Mouse (Mus musculus): ENCODE results near the gene Tbc1d32. TPM values are rescaled to one million over a fixed set of nuclear protein-coding genes. Genes with fewer than 3 reads are reported as not detected.
A peak's percentile ranks its signal among the peaks of the same experiment; 100 is the strongest.

Tbc1d32 gene
- polyA plus RNA-seq (2012; ENCODE audit: insufficient read depth, insufficient read length, low replicate concordance, missing spikeins) = not detected in 2 replicates

DNA sequence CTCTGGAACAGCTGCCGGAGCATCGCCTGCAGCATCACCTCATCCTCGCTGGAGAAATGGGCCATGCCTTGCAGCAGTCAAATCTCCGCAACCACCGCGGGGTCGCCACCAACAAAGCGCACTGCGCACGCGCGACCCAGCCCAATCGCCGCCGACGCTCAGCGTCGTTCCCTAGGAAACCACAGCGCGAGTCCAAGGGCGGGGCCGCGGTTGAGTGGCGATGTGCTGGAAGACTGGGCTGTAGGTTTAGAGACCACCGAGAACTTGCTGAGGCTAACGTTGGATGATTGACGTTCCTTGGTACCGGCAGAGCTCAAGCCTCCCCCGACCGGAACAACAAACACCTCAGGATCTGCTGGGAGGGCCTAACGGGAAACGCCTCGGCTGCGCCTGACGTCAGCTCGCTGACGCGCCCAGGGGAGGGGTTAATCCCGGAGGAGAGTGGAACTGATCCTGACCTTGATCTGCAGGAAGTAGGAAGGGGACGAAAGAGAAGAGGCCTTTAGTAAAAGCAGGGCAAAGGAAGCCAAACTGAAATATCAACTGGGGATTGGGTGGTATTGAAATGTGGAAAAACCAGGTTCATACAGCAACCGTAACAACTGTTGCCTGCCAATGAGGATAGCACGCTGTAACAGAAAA, at the start of gene Tbc1d32:
Tbc1d32 (minus strand) TSS at position 122 of the 642 bp plus-strand sequence.
- H3K27ac ChIP-seq (ENCODE audit: insufficient read depth, low read depth, low read length) = peak within 1 kb of the TSS; percentile 93
- H3K4me1 ChIP-seq (ENCODE audit: control insufficient read depth, insufficient read depth, low read length) = no peaks in the 10 kb centered on the region
- peak within 1 kb of the TSS; percentile 58 for H3K4me3 ChIP-seq (ENCODE audit: insufficient read depth, low read depth, low read length)
- peak; percentile 8; the same call in 1 of the 2 replicates for TF ChIP-seq CTCF (IDR thresholded peaks at IDR 0.05; ENCODE audit: insufficient read depth, low read depth, low read length)
- peak; percentile 94 for TF ChIP-seq POLR2A (IDR thresholded peaks at IDR 0.05; ENCODE audit: insufficient read depth, low read depth, low read length)
- WGBS = 3% methylated on average over 42 of the region's 42 CpGs

DNA sequence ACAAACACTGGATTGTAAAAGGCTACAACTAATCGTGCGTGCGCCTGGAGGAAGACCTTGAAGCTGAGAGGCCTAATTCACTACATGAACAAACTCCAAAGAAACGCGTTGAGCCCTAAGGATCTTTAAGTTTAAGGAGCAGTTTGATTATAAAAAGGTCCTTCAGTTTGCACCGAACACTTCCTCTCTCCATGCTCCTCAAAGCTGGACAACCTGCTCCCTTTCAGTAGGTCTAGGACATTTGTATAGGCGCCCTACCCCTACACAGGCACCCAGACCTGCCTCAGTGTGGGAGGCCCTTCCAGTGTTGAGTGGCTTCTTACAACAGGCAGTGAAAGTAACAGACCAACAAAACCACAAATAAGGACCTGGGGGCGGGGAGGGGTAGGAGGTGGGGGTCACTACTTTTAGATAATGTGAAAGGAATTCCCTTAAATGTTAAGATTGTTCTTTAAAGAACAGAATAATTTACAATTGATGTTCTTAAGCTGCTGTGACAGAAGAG, 666 bp downstream of the Tbc1d32 start:
- Histone ChIP-seq H3K4me3 (ENCODE audit: insufficient read depth, low read depth, low read length) (no peak overlapping the region), H3K27ac (ENCODE audit: insufficient read depth, low read depth, low read length) (no peak overlapping the region), H3K4me1 (ENCODE audit: control insufficient read depth, insufficient read depth, low read length) (no peaks in the 10 kb centered on the region)
- 67% methylated on average over 8 of the region's 8 CpGs for WGBS
- TF ChIP-seq CTCF (IDR thresholded peaks at IDR 0.05; ENCODE audit: insufficient read depth, low read depth, low read length) (no peak), POLR2A (IDR thresholded peaks at IDR 0.05; ENCODE audit: insufficient read depth, low read depth, low read length) (no peak)

DNA sequence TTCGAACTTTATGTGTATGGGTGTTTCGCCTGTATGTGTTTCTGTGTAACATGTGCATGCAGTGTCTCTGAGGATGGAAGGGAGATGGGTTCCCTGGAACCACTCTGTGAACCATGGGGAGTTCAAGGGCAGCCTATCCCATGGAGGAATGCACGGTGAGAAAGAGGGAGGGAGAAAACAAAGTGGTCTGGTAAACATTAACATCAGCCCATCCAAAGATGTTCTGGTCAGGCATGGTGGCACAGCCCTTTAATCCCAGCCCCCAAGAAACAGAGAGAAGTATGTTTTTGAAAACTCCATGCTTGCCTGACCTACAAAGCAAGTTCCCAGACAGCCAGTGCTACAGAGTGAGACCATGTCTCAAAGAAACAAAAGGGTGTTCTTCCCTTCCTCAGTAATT, 12.7 kb downstream of the Tbc1d32 start:
- no peak overlapping the region for H3K4me3 ChIP-seq (ENCODE audit: insufficient read depth, low read depth, low read length)
- H3K27ac ChIP-seq (ENCODE audit: insufficient read depth, low read depth, low read length) = no peak overlapping the region
- no peak for TF ChIP-seq CTCF (IDR thresholded peaks at IDR 0.05; ENCODE audit: insufficient read depth, low read depth, low read length)
- 81% methylated on average over 3 of the region's 3 CpGs for WGBS
- no peaks in the 10 kb centered on the region for H3K4me1 ChIP-seq (ENCODE audit: control insufficient read depth, insufficient read depth, low read length)

DNA sequence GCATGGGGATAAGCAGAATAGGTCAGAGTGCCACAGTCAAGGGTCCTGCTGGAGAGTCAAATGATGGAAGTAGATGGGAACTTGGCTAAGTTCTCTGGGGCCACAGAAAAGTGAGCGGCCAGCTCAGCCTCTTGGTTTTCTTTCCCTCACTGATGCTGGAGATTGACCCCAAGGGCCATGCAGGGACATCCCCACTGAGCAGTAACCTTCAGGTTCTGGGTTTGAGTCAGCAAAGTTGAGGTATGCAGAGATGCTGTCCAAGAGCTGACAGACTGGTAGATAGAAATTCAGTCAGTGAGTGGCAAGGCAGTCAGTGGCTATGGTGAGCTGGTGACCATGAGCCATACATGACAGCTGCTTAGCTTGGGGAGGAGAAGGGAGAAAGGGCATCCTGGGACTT, 18.1 kb downstream of the Tbc1d32 start:
- Histone ChIP-seq H3K4me1 (ENCODE audit: control insufficient read depth, insufficient read depth, low read length) (no peaks in the 10 kb centered on the region), H3K4me3 (ENCODE audit: insufficient read depth, low read depth, low read length) (no peak overlapping the region), H3K27ac (ENCODE audit: insufficient read depth, low read depth, low read length) (no peak overlapping the region)
- TF ChIP-seq POLR2A (IDR thresholded peaks at IDR 0.05; ENCODE audit: insufficient read depth, low read depth, low read length) = no peak
- TF ChIP-seq CTCF (IDR thresholded peaks at IDR 0.05; ENCODE audit: insufficient read depth, low read depth, low read length) = no peak
- 96% methylated on average over 1 of the region's 1 CpGs for WGBS

DNA sequence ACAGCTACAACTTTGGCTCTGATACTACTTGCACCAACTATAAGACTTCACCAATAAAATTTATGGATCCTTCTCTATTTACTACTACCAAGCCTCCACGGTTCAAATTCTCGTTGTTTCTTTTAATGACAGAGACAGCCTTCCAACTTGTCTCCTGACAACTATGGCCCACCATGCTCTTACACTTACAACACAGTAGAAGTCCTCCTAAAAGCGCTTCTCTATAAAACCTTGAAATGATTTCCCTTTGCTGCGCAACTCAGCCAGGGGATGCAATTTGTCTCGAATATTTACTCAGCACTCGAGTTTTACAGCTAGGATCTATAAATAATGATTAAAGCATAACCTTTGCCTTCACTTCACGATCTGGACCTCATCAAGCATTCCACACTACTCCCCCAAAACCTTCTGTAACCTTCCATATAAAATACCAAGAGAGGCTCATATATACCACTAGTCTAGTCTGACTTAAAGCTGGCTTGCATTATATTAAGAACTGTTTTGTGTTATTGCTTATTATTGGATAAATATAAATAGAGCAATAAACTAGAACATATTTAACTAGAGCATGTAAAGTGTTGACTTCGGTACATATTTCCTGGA, 21.6 kb downstream of the Tbc1d32 start:
- TF ChIP-seq POLR2A (IDR thresholded peaks at IDR 0.05; ENCODE audit: insufficient read depth, low read depth, low read length) (no peak), CTCF (IDR thresholded peaks at IDR 0.05; ENCODE audit: insufficient read depth, low read depth, low read length) (no peak)
- Histone ChIP-seq H3K27ac (ENCODE audit: insufficient read depth, low read depth, low read length) (no peak overlapping the region), H3K4me3 (ENCODE audit: insufficient read depth, low read depth, low read length) (no peak overlapping the region), H3K4me1 (ENCODE audit: control insufficient read depth, insufficient read depth, low read length) (no peaks in the 10 kb centered on the region)
- 92% methylated on average over 8 of the region's 8 CpGs for WGBS

DNA sequence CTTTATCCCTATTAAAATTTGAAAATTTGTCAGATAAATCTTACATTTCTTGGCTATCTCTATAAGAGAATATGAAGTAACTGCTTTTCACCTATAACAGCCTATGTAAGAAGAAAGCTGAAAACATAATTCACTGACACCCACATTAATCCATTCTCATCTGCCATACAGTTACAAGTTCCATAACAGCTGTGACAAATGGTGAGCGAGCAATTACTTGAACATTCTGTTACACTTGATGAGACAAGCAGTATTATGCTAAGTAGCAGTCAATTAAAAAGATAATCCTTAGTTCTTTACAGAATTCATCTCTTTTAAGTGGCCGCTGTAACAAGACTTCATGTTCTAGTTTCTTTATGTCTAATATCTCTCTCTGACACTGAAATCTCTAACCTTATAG, 24.1 kb downstream of the Tbc1d32 start:
- TF ChIP-seq POLR2A (IDR thresholded peaks at IDR 0.05; ENCODE audit: insufficient read depth, low read depth, low read length) (no peak), CTCF (IDR thresholded peaks at IDR 0.05; ENCODE audit: insufficient read depth, low read depth, low read length) (no peak)
- Histone ChIP-seq H3K4me3 (ENCODE audit: insufficient read depth, low read depth, low read length) (no peak overlapping the region), H3K27ac (ENCODE audit: insufficient read depth, low read depth, low read length) (no peak overlapping the region), H3K4me1 (ENCODE audit: control insufficient read depth, insufficient read depth, low read length) (no peaks in the 10 kb centered on the region)
- WGBS = 92% methylated on average over 2 of the region's 2 CpGs

DNA sequence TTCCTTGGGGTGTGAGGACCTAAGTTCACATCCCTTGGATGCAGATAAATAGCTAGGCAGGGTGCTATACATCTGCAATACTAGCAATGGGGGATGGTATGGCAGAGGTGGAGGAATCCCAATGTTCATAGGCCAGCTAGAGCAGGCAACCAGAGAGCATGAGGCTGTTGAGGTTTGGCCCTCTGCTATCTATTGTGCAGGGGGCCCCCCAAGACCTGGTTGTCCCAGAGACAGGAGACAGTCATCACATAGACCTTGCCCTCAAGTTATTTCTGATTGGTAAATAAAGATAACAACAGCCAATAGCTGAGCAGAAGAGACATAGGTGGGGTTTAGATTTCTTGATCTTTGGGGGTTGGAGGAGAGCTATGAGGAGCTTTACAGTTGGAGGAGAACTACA, 28.6 kb downstream of the Tbc1d32 start:
- Histone ChIP-seq H3K4me3 (ENCODE audit: insufficient read depth, low read depth, low read length) (no peak overlapping the region), H3K27ac (ENCODE audit: insufficient read depth, low read depth, low read length) (no peak overlapping the region), H3K4me1 (ENCODE audit: control insufficient read depth, insufficient read depth, low read length) (no peaks in the 10 kb centered on the region)
- TF ChIP-seq CTCF (IDR thresholded peaks at IDR 0.05; ENCODE audit: insufficient read depth, low read depth, low read length) = no peak
- TF ChIP-seq POLR2A (IDR thresholded peaks at IDR 0.05; ENCODE audit: insufficient read depth, low read depth, low read length) = no peak

DNA sequence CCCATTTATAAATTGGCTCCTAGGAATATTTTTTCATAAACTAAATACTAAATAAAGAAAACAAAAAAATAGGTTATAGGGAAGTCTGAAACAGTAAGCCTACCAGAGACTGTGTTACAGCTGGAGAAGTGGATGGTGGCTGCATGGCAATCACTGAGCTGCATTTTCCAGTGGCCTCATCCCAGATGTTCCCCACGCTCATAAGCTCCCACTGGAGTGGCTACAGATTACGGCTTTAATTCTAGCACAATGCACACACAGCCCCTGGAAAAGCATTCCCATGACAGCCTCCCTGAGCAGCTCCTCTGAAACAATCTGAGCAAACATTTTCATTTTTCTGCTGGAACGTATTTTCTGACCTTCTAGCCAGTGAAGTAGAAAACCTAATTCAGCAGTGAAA, 29.8 kb downstream of the Tbc1d32 start:
- TF ChIP-seq POLR2A (IDR thresholded peaks at IDR 0.05; ENCODE audit: insufficient read depth, low read depth, low read length) (no peak), CTCF (IDR thresholded peaks at IDR 0.05; ENCODE audit: insufficient read depth, low read depth, low read length) (no peak)
- WGBS = 60% methylated on average over 3 of the region's 3 CpGs
- Histone ChIP-seq H3K4me1 (ENCODE audit: control insufficient read depth, insufficient read depth, low read length) (no peaks in the 10 kb centered on the region), H3K27ac (ENCODE audit: insufficient read depth, low read depth, low read length) (no peak overlapping the region), H3K4me3 (ENCODE audit: insufficient read depth, low read depth, low read length) (no peak overlapping the region)

DNA sequence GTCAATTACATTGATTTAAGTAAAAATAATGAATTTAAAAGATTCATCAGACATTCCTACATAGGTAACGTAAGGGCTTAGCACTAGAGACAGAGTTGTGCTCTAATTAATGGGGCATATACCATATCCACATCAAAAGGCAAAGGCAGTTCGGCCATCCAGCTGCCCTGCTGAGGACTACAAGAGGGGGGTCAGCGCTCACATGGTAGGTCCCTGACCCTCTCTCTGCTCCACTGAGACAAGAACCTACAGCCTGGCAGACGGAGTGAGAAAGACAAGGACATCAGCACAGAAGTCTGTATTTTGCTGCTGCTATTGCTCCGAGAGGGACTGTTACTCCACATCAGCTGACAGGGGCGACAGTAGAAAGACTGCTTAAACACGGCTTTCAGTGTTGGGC, 34.2 kb downstream of the Tbc1d32 start:
- Histone ChIP-seq H3K27ac (ENCODE audit: insufficient read depth, low read depth, low read length) (no peak overlapping the region), H3K4me3 (ENCODE audit: insufficient read depth, low read depth, low read length) (no peak overlapping the region), H3K4me1 (ENCODE audit: control insufficient read depth, insufficient read depth, low read length) (no peaks in the 10 kb centered on the region)
- TF ChIP-seq POLR2A (IDR thresholded peaks at IDR 0.05; ENCODE audit: insufficient read depth, low read depth, low read length) (no peak), CTCF (IDR thresholded peaks at IDR 0.05; ENCODE audit: insufficient read depth, low read depth, low read length) (no peak)
- WGBS = 79% methylated on average over 7 of the region's 7 CpGs

Measured in olfactory bulb, adult 2 months (tissue).